Mouse (Mus musculus) heart, postnatal 10 days (tissue): Measurements from ENCODE around the gene Kpna7. TPM values are rescaled to one million over a fixed set of nuclear protein-coding genes. Genes with fewer than 3 reads are reported as not detected.

Experiments
- DNase-seq, 2 experiments: peaks; one replicate each; pipeline ENCODE4 v3.0.0; 2021
- intact Hi-C: fragments of 180-260 bp; cut with DNase I; formaldehyde crosslinking; loops from one replicate; pipeline ENCODE4 v1.15.1; 2025
- total RNA-seq, 2 experiments: library from RNA; stranded (reverse); gene quantifications; 2 replicates each; pipeline ENCODE4 v1.2.3; 2021

The Kpna7 gene
- total RNA-seq, 2 experiments from 2014 or later: not detected

GRCm38 (mm10) chr5:144978533-144979107, 105.2 kb downstream of the Kpna7 start:
- DNase-seq: peak; percentile 57 to 59
- intact Hi-C loops: no loop called here

GRCm38 (mm10) chr5:144971266-144971665, 112.6 kb downstream of the Kpna7 start:
- no peak for DNase-seq
- intact Hi-C loops: no loop called here

GRCm38 (mm10) chr5:144965639-144966351, 118.0 kb downstream of the Kpna7 start, which contains the start of gene Smurf1:
Smurf1 (minus strand) TSS chr5:144965847.
- intact Hi-C loops: loop anchor here (5.0 kb wide), 2 partner anchors 53 to 88 kb away; no protein-coding TSS in a partner anchor
- peak; percentile 89 to 90 for DNase-seq

- intact Hi-C loops: loop anchor here (5.0 kb wide), 2 partner anchors 53 to 88 kb away; no protein-coding TSS in a partner anchor
- peak; percentile 85 to 91 for DNase-seq
Observed at GRCm38 (mm10) chr5:144964872-144965638, 118.8 kb downstream of the Kpna7 start.

DNA sequence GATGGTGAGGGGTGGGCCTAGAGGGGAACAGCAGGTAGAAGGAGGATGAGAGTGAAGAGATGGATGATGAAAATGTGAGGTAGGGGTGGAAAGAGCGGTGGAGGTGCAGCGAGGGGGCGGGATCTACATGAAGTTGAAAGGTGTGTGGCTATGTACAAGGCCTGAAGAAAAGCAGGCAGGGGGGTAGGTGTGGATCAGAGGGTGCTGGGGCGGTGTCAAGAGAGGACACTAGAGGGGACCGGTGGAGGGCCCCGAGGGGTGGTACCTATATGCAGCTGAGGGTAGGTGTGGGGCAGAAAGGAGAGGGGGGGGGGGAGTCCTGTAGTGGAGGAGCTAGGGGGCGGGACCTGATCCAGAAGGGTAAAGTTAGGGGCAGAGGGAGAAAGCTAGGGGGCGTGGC, 119.4 kb downstream of the Kpna7 start:
- intact Hi-C loops: no loop called here
- DNase-seq: no peak

- intact Hi-C loops: no loop called here
- DNase-seq: peak; percentile 68 to 75
Observed at GRCm38 (mm10) chr5:144963817-144964261, 120.0 kb downstream of the Kpna7 start.

GRCm38 (mm10) chr5:144963401-144963800, 120.4 kb downstream of the Kpna7 start:
- peak; percentile 35 to 39 for DNase-seq
- intact Hi-C loops: no loop called here

DNA sequence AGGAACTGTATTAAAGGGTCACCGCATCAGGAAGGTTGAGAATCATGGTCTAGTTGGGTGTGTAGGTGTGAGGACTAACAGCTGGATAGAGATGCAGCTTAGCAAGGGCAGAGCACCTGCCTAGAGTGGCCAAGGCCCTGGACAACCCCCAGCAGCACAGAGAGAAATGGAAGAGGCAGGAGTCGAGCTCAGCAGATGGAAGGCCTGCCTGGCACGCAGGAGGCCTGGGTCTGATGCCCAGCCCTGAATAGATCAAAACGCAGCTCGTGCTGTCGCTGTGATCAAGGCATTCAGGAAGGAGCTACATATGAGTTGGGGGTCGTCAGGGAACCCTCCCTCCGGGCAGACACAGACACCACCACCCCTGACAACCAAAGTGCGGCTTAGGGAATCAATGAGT, 125.6 kb downstream of the Kpna7 start:
- no peak for DNase-seq
- intact Hi-C loops: no loop called here

- intact Hi-C loops: no loop called here
- no peak for DNase-seq
Observed at GRCm38 (mm10) chr5:144954432-144954831, 129.4 kb downstream of the Kpna7 start.

GRCm38 (mm10) chr5:144952592-144952991, 131.2 kb downstream of the Kpna7 start:
- intact Hi-C loops: no loop called here

GRCm38 (mm10) chr5:144950428-144951051, 133.3 kb downstream of the Kpna7 start:
- intact Hi-C loops: no loop called here
- DNase-seq: no peak

More at GRCm38 (mm10) chr5:144952592-144952991, 131.2 kb downstream of the Kpna7 start:
- no peak for DNase-seq

DNA sequence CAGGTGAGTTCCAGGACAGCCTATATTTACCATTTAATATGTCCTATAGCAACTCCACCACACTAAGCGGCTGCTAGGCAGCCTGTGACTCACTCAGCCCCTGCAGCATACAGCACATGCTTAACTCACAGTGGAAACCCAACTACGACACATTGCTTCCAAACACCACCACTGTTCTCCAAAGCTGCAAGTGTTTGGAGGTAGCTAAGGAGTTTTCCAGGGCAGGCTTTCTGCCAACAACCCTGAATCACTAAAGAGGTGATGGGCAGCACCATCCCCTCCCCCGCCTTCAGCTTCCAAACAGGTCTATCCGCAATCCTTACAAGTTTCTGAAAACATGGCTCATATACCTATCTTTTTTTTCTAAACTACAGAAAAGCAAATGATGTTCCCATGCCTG, 134.0 kb downstream of the Kpna7 start:
- intact Hi-C loops: no loop called here
- DNase-seq: no peak

DNA sequence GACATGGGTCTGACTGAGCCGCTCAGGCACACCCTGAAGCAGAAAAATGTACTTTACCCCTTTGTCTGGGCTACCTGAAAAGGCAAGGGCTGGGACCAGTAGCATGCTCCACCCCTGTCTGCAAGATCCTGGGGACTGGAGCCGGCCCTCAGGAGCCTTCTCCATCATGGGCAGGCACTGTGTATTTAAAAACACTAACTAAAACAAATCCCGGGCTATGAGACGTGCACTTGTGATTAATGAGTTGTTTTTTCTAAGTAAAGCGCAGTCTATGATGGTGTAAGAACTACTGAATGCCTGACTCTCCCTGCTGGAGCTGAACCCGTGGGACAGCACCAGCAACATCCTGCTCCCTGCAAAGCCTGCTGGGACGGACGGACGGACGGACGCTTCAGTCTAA, 135.4 kb downstream of the Kpna7 start:
- DNase-seq: no peak
- intact Hi-C loops: no loop called here

GRCm38 (mm10) chr5:144948002-144948401, 135.8 kb downstream of the Kpna7 start:
- intact Hi-C loops: no loop called here
- no peak for DNase-seq

DNA sequence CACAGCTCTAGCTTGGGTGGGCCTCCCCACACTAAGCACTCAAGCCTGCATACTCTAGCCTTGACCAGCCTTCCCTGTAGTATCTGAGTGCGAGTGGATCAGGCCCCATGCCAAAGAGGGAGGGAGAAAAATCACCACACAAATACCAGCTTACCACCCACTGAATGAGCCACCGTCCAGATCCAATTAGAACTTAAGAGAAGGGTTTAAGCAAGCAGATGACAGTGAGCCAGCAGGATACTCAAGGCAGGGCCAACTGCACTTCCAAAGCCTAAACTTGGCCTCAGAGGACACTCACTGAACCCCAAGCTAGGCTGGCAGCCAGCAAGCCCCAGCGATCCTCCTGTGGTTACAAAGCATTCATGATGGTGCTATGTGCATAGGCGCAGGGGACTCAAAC, 137.8 kb downstream of the Kpna7 start:
- intact Hi-C loops: no loop called here
- peak; percentile 53 to 66 for DNase-seq

DNA sequence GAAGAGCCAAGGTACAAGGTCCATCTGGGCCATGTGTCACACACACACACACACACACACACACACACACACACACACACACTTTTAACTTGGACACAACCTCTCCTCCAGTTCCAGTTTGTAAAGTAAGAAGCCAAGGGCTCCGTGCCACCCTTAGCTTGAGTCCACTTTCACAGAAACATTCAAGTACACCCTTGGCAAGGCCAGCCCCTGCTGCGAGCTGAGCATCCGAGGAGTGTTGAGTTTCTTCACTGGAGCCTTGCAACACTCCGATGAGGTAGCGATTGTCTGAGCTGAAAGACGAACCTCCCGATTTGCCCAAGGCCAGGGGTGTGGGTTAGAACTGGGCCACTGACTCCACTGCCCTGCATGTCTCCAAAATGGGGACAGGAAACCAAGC, 138.9 kb downstream of the Kpna7 start:
- intact Hi-C loops: no loop called here
- DNase-seq: no peak

DNA sequence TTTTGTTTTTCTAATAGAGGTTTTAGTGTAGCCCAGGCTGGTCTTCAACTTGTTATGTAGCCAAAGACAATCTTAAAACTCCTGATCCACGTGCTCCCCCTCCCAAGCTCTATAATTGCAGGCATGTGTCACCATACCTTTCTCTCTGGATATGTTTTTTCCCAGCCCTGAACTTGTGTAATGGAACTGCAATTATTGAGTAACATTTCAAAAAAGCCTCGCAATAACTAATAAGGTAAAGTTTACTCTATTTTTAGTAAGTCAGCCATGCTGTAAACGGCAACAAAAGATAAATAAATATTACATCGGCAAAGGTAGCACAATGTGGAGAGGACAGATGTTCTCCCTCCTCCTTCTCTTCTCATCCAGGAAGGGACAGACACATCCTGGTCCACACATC, 139.5 kb downstream of the Kpna7 start:
- intact Hi-C loops: no loop called here
- DNase-seq: no peak

DNA sequence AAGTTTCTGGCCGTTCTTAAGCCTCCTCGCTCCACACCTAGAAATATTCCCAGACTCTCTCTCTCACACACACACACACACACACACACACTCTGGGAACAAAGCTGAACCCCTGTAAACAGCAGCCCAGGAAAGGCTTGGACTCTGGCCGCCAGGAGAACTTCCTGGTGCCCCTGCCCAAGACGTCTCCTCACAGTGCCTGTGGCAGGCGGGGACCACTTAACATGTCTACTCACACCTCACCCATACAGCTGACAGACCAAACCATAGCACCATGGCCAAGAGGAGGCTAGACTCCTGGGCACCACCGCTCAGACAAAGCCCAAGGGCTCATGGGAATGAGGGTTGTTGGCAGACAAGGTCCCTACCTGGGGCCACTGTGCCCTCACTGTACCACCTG, 140.5 kb downstream of the Kpna7 start:
- intact Hi-C loops: no loop called here
- DNase-seq: no peak

DNA sequence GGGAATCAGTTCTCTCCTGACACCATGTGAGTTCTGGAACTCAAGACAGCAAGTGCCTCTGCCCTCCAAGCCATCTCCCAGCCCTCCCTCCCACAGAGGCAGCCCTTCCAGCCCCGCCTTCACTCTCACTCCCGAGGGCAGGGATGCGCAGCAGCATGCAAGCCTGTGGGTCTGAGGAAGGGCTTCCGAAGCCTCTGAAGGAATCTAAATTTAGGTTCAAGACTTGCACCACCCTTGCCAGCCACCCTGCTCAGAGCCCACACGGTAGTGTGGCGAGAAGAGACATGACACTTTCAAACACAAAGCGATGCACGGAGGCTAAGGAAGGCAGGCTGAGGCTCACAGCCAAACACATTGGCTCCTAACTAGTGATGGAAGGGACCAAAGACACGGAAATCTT, 141.4 kb downstream of the Kpna7 start:
- no peak for DNase-seq
- intact Hi-C loops: no loop called here

GRCm38 (mm10) chr5:144940904-144941303, 142.9 kb downstream of the Kpna7 start:
- intact Hi-C loops: no loop called here

GRCm38 (mm10) chr5:144937304-144937703, 146.5 kb downstream of the Kpna7 start:
- DNase-seq: no peak
- intact Hi-C loops: no loop called here

More at GRCm38 (mm10) chr5:144940904-144941303, 142.9 kb downstream of the Kpna7 start:
- no peak for DNase-seq
